Mouse (Mus musculus) MEL (cell line): ENCODE results near the gene Necab3.

Experiments
- BHLHE40 ChIP-seq: IDR thresholded peaks from 2 replicates; pipeline ENCODE4 v1.6.1; 2012; ENCODE audit warnings: low read depth, mild to moderate bottlenecking, inconsistent platforms, low read length, improper control_type of control experiment, borderline replicate concordance
- CHD2 ChIP-seq: IDR thresholded peaks from 2 replicates; pipeline ENCODE4 v1.6.1; 2011; ENCODE audit warnings: low read length, improper control_type of control experiment
- CTCF ChIP-seq, 3 experiments: IDR thresholded peaks in 2 of 3; conservative IDR thresholded peaks in 1 of 3; 2 replicates each; pipeline ENCODE4 v1.5.1; 2011 to 2012; ENCODE audit warnings: low read length in 3 of 3, low read depth in 2 of 3, mild to moderate bottlenecking in 2 of 3, improper control_type of control experiment in 1 of 3, inconsistent platforms in 1 of 3, mixed read lengths in 1 of 3, moderate library complexity in 1 of 3; ENCODE audit not compliant: control insufficient read depth in 1 of 3, insufficient read depth in 1 of 3, poor library complexity in 1 of 3, severe bottlenecking in 1 of 3
- EP300 ChIP-seq, 2 experiments: IDR thresholded peaks; 2 replicates each; pipeline ENCODE4 v1.6.1; 2011; ENCODE audit warnings: improper control_type of control experiment in 2 of 2, low read length in 2 of 2, low read depth in 1 of 2, mild to moderate bottlenecking in 1 of 2
- ETS1 ChIP-seq: IDR thresholded peaks from 2 replicates; pipeline ENCODE4 v1.6.1; 2012; ENCODE audit warnings: low read depth, mild to moderate bottlenecking, inconsistent platforms, low read length, improper control_type of control experiment, moderate library complexity
- GABPA ChIP-seq: IDR thresholded peaks from 2 replicates; pipeline ENCODE4 v1.6.1; 2012; ENCODE audit warnings: low read depth, mild to moderate bottlenecking, inconsistent platforms, low read length, improper control_type of control experiment, moderate library complexity
- GATA1 ChIP-seq: IDR thresholded peaks from 2 replicates; pipeline ENCODE4 v1.6.1; 2011; ENCODE audit warnings: low read depth, low read length, improper control_type of control experiment
- HCFC1 ChIP-seq: IDR thresholded peaks from 2 replicates; pipeline ENCODE4 v1.6.1; 2012; ENCODE audit warnings: low read depth, mild to moderate bottlenecking, inconsistent platforms, low read length, improper control_type of control experiment, moderate library complexity
- POLR2A ChIP-seq, 2 experiments: IDR thresholded peaks; 2 replicates each; pipeline ENCODE4 v1.6.1; 2011 to 2012; ENCODE audit warnings: low read length in 2 of 2, mild to moderate bottlenecking in 2 of 2, control low read depth in 1 of 2, improper control_type of control experiment in 1 of 2, low read depth in 1 of 2, moderate library complexity in 1 of 2; ENCODE audit not compliant: control insufficient read depth in 1 of 2, insufficient read depth in 1 of 2, poor library complexity in 1 of 2
- SIN3A ChIP-seq: IDR thresholded peaks from 2 replicates; pipeline ENCODE4 v1.6.1; 2012; ENCODE audit warnings: low read length, improper control_type of control experiment, inconsistent platforms
- UBTF ChIP-seq: IDR thresholded peaks from 2 replicates; pipeline ENCODE4 v1.6.1; 2012; ENCODE audit warnings: low read depth, mild to moderate bottlenecking, inconsistent platforms, low read length, improper control_type of control experiment, moderate library complexity, borderline replicate concordance; ENCODE audit not compliant: insufficient read depth
- USF1 ChIP-seq: IDR thresholded peaks from 2 replicates; pipeline ENCODE4 v1.6.1; 2014; ENCODE audit warnings: low read depth, mild to moderate bottlenecking, inconsistent platforms, low read length, improper control_type of control experiment, moderate library complexity

- TF ChIP-seq EP300 (IDR thresholded peaks at IDR 0.05; ENCODE audit: low read depth in 1 of 2, low read length in 2 of 2), result no peak
- TF ChIP-seq POLR2A (IDR thresholded peaks at IDR 0.05; ENCODE audit: control insufficient read depth in 1 of 2, insufficient read depth in 1 of 2, low read depth in 1 of 2, low read length in 2 of 2, poor library complexity in 1 of 2), result no peak
- no peak for TF ChIP-seq ETS1
- no peak for TF ChIP-seq UBTF
- no peak for TF ChIP-seq SIN3A
- no peak for TF ChIP-seq CTCF (IDR thresholded peaks at IDR 0.05 in 2 of 3, conservative IDR thresholded peaks at IDR 0.05 in 1 of 3; ENCODE audit: control insufficient read depth in 1 of 3, insufficient read depth in 1 of 3, low read depth in 2 of 3, low read length in 3 of 3, poor library complexity in 1 of 3, severe bottlenecking in 1 of 3)
- no peak for TF ChIP-seq HCFC1
- TF ChIP-seq GABPA, result no peak
- TF ChIP-seq CHD2, result no peak
- no peak for TF ChIP-seq GATA1
- TF ChIP-seq USF1, result no peak
- no peak for TF ChIP-seq BHLHE40
These were observed 15.6 kb upstream of the Necab3 start for GRCm38 (mm10) chr2:154574271-154574670.
